Mouse (Mus musculus) neural tube, embryonic 14.5 days (tissue): ENCODE results near the gene Arntl. TPM values are rescaled to one million over a fixed set of nuclear protein-coding genes. Genes with fewer than 3 reads are reported as not detected.

ENCODE experiments used
- ATAC-seq: fragments of 200-750 bp; cut with Nextera tagmentation; 2 replicates; pipeline ENCODE4 v1.8.0; 2017; ENCODE audit warnings: low read depth, mild to moderate bottlenecking, moderate TSS enrichment, moderate library complexity
- H3K27ac ChIP-seq: fragments of 300-500 bp; sonication (generic); 2 replicates; pipeline ENCODE4 v1.5.1; 2014; ENCODE audit warnings: low read depth, mild to moderate bottlenecking, control low read depth, low read length, moderate library complexity, mixed read lengths
- H3K27me3 ChIP-seq: fragments of 300-500 bp; sonication (generic); 2 replicates; pipeline ENCODE4 v1.6.1; 2014; ENCODE audit warnings: low read length; ENCODE audit not compliant: control insufficient read depth, insufficient read depth
- H3K36me3 ChIP-seq: fragments of 300-500 bp; sonication (generic); 2 replicates; pipeline ENCODE4 v1.6.1; 2014; ENCODE audit warnings: low read length, mixed read lengths; ENCODE audit not compliant: control insufficient read depth, insufficient read depth
- H3K4me1 ChIP-seq: fragments of 300-500 bp; sonication (generic); 2 replicates; pipeline ENCODE4 v1.6.1; 2014; ENCODE audit warnings: low read length; ENCODE audit not compliant: control insufficient read depth, insufficient read depth
- H3K4me2 ChIP-seq: fragments of 300-500 bp; sonication (generic); 2 replicates; pipeline ENCODE4 v1.6.1; 2014; ENCODE audit warnings: mild to moderate bottlenecking, low read depth, low read length, control low read depth
- H3K4me3 ChIP-seq: fragments of 300-500 bp; sonication (generic); 2 replicates; pipeline ENCODE4 v1.5.1; 2014; ENCODE audit warnings: low read depth, low read length, control low read depth, mixed read lengths
- H3K9ac ChIP-seq: fragments of 300-500 bp; sonication (generic); replicated peaks from 2 replicates; pipeline ENCODE4 v1.6.1; 2014; ENCODE audit warnings: low read depth, mild to moderate bottlenecking, control low read depth, low read length, mixed read lengths
- H3K9me3 ChIP-seq: fragments of 300-500 bp; sonication (generic); 2 replicates; pipeline ENCODE4 v1.6.1; 2016; ENCODE audit warnings: low read length; ENCODE audit not compliant: control insufficient read depth
- WGBS: fragments of 180-500 bp; shearing (Covaris S2); extraction: QIAGEN DNeasy Blood & Tissue Kit; methylation state at CpG from one replicate; pipeline ENCODE4 v1.1.7; 2014; 5-methylcytosine and 5-hydroxymethylcytosine counted together
- polyA plus RNA-seq: library from polyadenylated mRNA; unstranded; fragments of >200 nt; fragmentation: Nextera tagmentation; extraction: Ambion mirVana; gene quantifications from 2 replicates; pipeline ENCODE4 v1.2.1, GENCODE M21; 2014

The Arntl gene
- polyA plus RNA-seq, 1 experiment from 2014 or later = 15.1 TPM

DNA sequence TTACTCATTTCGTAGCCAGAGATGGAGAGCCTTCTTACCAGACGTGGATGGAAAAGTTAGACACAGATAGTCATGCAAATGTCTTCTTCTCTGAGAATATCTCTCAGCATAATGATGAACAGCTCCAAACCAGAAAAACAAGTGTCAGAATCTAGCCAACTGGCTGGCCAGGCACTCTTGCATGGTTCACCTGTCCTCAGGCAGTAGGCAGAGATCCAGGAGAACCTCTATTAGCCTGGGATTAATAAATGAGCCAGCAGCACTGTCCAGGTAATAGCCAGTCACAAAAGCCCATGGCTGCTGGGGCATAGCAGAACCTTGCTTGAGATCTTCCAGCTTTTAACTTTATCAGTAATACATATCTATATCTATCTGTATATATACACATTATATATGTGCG lies 12.6 kb downstream of the Arntl start:
- H3K36me3 ChIP-seq = no peaks in the 10 kb centered on the region

DNA sequence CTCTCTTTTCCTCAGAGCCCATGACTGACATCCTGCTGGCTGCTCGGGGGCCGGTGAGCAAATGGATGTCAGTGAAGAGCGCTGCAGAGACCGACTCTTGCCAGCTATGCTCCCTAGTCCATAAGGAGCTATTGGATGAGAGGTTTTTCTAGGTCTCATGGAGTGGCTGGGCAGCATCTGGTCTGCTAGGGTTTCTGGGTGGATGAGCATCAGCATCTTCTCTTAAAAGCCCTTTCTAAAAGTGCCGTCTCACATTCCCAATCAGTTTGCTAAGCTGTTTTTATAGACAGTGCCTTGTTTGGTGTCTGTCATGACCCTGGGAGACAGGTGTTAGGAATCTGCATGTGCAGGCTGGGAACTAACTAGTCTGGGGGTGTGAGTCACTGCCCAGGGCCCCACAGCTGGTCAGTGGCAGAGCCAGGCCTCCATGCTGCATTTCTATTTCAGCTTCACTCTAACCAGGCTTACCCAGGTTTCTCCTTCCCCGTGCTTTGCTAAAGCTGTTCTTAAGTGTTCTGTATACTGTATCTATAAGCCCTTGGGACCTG lies 13.5 kb downstream of the Arntl start:
- WGBS = 64% methylated on average over 6 of the region's 6 CpGs
- H3K4me1 ChIP-seq = no peaks in the 10 kb centered on the region
- H3K9ac ChIP-seq = no peak overlapping the region
- H3K36me3 ChIP-seq = no peaks in the 10 kb centered on the region
- no peaks in the 10 kb centered on the region for H3K27me3 ChIP-seq
- H3K4me3 ChIP-seq = no peak overlapping the region
- H3K4me2 ChIP-seq = no peak overlapping the region
- ATAC-seq = no peak
- H3K27ac ChIP-seq = no peak overlapping the region
- no peaks in the 10 kb centered on the region for H3K9me3 ChIP-seq

More for the DNA sequence above, 12.6 kb downstream of the Arntl start:
- Histone ChIP-seq H3K27me3 (no peaks in the 10 kb centered on the region), H3K9me3 (no peaks in the 10 kb centered on the region), H3K4me2 (no peak overlapping the region), H3K27ac (no peak overlapping the region), H3K9ac (no peak overlapping the region), H3K4me3 (no peak overlapping the region), H3K4me1 (no peaks in the 10 kb centered on the region; the same call in 1 of the 2 replicates)
- WGBS = 89% methylated on average over 3 of the region's 3 CpGs
- ATAC-seq = no peak

DNA sequence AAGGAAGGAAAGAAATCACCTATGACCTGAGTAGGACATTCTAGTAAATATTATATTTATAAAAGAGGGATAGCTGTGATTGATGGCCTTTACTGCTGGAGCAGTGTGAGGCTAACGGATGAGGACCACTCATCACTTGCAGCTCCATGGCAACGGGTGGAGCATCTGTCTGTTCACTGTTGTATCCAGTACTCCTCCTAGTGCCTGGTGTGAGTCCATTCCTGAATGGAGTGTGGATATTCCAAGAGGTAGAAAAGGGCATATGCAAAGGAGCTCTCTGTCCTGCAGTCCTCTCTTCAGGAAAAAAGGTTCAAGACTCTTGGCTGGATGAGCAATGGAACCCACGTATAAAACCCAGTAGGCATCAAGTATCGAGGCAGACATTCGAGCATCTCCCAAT lies 15.6 kb downstream of the Arntl start:
- Histone ChIP-seq H3K9ac (no peak overlapping the region), H3K27me3 (no peaks in the 10 kb centered on the region), H3K9me3 (no peaks in the 10 kb centered on the region), H3K27ac (no peak overlapping the region), H3K4me3 (no peak overlapping the region), H3K4me2 (no peak overlapping the region), H3K36me3 (no peaks in the 10 kb centered on the region), H3K4me1 (no peaks in the 10 kb centered on the region)
- 73% methylated on average over 5 of the region's 5 CpGs for WGBS
- ATAC-seq = no peak

DNA sequence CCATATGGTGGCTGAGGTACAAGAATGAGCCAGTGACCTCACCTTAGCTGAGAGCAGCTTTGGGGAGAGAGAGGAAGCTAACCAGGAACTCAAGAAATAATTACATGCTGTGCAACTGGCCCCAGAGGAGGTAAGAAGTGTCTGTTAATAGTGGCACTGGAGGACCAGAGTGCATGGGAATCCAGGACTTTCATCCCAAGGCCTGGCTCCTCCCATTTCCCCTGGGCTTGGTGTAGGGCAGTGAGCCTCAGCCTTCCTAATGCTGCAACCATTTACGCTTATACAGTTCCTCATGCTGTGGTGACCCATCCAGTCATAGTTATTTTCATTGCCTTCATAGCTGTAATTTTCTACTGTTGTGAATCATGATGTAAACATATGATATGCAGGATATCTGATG lies 17.4 kb downstream of the Arntl start:
- ATAC-seq = no peak
- Histone ChIP-seq H3K4me1 (peaks cover 9% of the 10 kb centered on the region; the same call in 1 of the 2 replicates), H3K36me3 (no peaks in the 10 kb centered on the region), H3K27me3 (no peaks in the 10 kb centered on the region), H3K9ac (no peak overlapping the region), H3K4me3 (no peak overlapping the region), H3K27ac (no peak overlapping the region), H3K4me2 (no peak overlapping the region), H3K9me3 (no peaks in the 10 kb centered on the region)
- WGBS = 90% methylated on average over 1 of the region's 1 CpGs

DNA sequence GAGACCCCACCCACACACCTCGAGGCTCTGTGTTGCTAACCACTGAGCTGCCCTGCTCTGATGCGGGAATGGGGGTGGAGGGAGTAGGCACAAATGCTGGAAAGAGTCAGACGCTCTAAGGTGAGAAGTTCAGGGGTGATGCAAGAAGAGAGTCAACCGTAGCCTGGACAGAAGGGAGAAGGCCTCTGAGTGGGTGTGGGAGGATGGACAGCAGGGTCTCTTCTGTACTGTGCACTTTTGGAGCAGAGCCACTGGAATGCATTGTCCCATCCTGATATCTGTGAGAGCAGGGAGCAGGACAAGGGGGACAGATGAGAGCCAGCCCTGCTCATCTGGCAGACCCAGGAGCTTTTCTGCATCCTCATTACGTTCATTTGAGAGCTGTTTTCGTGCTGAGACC lies 21.2 kb downstream of the Arntl start:
- no peak overlapping the region for H3K9ac ChIP-seq
- WGBS = 65% methylated on average over 6 of the region's 6 CpGs

DNA sequence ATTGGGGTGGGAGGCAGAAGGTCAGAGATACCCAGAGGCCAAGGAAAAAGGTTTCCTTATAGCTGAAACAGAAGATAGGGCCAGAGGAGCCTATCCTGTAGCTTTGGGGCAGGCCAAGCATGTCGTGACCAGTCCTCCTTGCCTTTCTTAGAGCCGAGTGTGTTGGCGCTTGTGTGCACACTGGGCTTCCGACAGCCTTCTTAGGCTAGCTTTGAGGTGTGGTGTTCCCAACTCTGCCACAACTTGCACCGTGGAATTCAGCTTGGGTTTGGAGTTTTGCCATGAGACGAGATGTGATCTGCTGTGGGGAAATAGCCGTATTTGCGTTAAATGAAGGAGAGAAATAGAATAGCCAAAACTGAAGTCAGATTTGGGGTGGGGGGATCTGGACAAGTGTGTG lies 28.9 kb downstream of the Arntl start:
- 94% methylated on average over 8 of the region's 8 CpGs for WGBS
- H3K4me1 ChIP-seq = no peaks in the 10 kb centered on the region
- H3K36me3 ChIP-seq = no peaks in the 10 kb centered on the region
- no peak for ATAC-seq
- no peaks in the 10 kb centered on the region for H3K27me3 ChIP-seq
- no peak overlapping the region for H3K9ac ChIP-seq
- H3K4me2 ChIP-seq = no peak overlapping the region
- no peak overlapping the region for H3K4me3 ChIP-seq
- no peak overlapping the region for H3K27ac ChIP-seq
- no peaks in the 10 kb centered on the region for H3K9me3 ChIP-seq

More for the DNA sequence above, 21.2 kb downstream of the Arntl start:
- Histone ChIP-seq H3K4me1 (peaks cover 9% of the 10 kb centered on the region; the same call in 1 of the 2 replicates), H3K9me3 (no peaks in the 10 kb centered on the region), H3K27me3 (no peaks in the 10 kb centered on the region), H3K4me2 (no peak overlapping the region), H3K36me3 (no peaks in the 10 kb centered on the region), H3K27ac (no peak overlapping the region), H3K4me3 (no peak overlapping the region)
- no peak for ATAC-seq

DNA sequence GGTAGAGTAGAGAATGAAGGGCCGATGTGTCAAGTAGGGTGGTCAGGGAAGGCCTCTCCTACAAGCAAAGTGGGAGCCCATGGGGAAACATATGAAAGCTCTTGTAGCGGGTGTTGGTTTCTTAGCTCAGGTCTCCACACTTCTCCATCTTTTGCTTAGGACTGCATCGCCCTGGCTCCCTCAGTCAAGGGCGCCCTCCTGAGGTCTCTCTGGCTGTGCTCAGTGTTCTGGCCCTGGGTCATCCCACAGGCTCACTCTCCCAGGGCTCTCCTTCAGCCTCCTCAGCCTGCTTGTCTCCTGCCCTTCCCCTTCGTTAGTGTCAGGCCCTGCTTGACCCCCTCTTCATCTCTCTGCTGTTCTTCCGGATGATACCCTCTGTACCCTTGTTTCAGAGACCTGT lies 31.1 kb downstream of the Arntl start:
- H3K27me3 ChIP-seq = no peaks in the 10 kb centered on the region
- H3K36me3 ChIP-seq = no peaks in the 10 kb centered on the region
- no peak overlapping the region for H3K27ac ChIP-seq
- ATAC-seq = no peak
- H3K9me3 ChIP-seq = no peaks in the 10 kb centered on the region
- no peak overlapping the region for H3K4me2 ChIP-seq
- peaks cover 11% of the 10 kb centered on the region for H3K4me1 ChIP-seq
- no peak overlapping the region for H3K4me3 ChIP-seq
- no peak overlapping the region for H3K9ac ChIP-seq
- WGBS = 75% methylated on average over 6 of the region's 6 CpGs

DNA sequence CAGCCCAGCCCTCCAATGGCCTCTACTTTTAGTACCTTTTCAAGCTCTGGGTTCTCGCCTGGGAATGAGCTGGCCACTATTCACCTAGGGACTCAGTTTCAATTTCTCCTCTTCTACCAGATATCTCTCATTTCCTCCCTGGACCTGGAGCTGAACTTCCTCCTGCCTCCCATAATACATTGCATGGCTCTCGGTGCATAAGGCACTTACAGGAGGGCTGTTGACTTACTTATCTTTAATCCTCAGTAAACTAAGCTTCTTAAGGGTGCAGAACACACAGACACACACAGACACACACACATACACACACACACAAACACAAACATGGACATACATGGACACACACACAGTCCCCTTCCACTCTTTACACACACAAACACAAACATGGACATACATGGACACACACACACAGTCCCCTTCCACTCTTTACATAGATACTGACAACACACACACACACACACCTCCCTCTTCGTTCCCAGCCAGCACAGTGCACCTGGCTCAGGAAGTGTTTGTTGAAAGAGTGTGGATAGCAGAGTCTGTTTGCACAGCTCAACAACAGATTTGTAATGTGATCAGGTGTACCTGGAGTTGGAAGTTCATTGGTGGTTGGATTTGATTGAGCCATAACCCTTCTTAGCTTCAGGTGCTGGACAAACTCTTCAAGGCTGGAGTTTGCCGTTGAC lies 32.3 kb downstream of the Arntl start:
- no peaks in the 10 kb centered on the region for H3K36me3 ChIP-seq
- no peak overlapping the region for H3K9ac ChIP-seq
- 87% methylated on average over 4 of the region's 4 CpGs for WGBS
- no peak overlapping the region for H3K27ac ChIP-seq
- ATAC-seq = no peak
- H3K4me2 ChIP-seq = no peak overlapping the region
- no peaks in the 10 kb centered on the region for H3K9me3 ChIP-seq
- no peaks in the 10 kb centered on the region for H3K27me3 ChIP-seq
- no peak overlapping the region for H3K4me3 ChIP-seq
- H3K4me1 ChIP-seq = peaks cover 11% of the 10 kb centered on the region

DNA sequence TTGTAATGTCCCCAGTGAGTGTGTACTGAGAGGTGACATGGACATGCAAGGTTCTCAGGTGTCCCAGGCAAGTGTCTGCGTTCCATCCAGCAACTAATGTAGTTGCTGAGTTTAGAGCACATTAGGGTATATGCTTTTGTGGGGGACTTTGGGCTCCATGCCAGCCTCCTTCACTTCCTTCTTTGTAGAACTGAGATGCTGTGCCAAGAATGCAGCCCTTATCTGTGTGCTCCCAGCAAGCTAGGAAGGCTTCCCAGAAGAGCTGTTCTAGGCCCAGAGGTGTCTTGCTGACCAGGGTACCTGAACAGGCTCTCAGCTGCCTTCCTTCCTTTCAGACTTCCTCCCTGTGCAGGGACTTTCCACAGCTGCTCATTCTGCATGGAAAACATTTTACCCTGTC lies 33.2 kb downstream of the Arntl start:
- no peaks in the 10 kb centered on the region for H3K27me3 ChIP-seq
- WGBS = 64% methylated on average over 1 of the region's 1 CpGs
- no peaks in the 10 kb centered on the region for H3K36me3 ChIP-seq

More for the DNA sequence above, 33.2 kb downstream of the Arntl start:
- H3K4me3 ChIP-seq = no peak overlapping the region
- no peaks in the 10 kb centered on the region for H3K9me3 ChIP-seq
- no peak overlapping the region for H3K27ac ChIP-seq
- H3K4me2 ChIP-seq = no peak overlapping the region
- no peak overlapping the region for H3K9ac ChIP-seq
- peaks cover 11% of the 10 kb centered on the region for H3K4me1 ChIP-seq
- no peak for ATAC-seq
